Mouse (Mus musculus): ENCODE results near the gene Fam84b.

- no peak for TF ChIP-seq POLR2A (IDR thresholded peaks at IDR 0.05; ENCODE audit: borderline replicate concordance, low read depth, low read length)
- TF ChIP-seq CTCF (IDR thresholded peaks at IDR 0.05; ENCODE audit: low read depth, low read length): no peak
Measured at GRCm38 (mm10) chr15:60888724-60889123, 35.1 kb upstream of the Fam84b start.

All from bone marrow macrophage, adult 2 months (primary cell).